Mouse (Mus musculus): ENCODE data around the gene Kcnn4. TPM values are rescaled to one million over a fixed set of nuclear protein-coding genes. Genes with fewer than 3 reads are reported as not detected.
"Not testable (repeated sequence)": the region's sequence is repeated elsewhere in the genome, so short reads cannot be mapped to it uniquely, and the experiment has no call there.

Kcnn4 gene
- polyA plus RNA-seq, 1 experiment from 2014 or later = 5.8 TPM

DNA sequence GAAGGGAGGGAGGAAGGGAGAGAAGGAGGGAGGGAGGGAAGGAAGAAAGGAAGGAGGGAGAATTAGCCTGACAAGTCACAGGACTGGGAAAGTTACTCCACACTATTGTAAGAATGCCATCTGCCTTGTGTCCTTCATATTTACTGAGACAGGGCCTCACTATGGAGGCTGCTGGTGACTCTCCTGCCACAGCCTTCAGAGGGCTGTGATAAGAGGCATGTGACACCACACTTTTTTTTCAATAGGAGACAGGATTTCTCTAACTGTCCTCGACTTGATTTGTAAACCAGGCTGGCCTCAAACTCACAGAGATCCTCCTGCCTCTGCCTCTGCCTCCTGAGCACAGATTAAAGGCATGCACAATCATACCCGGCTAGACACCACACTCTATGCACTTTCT is 21.6 kb downstream of the Kcnn4 start:
- no peaks in the 10 kb centered on the region for H3K36me3 ChIP-seq (ENCODE audit: control insufficient read depth, insufficient read depth, low read length)
- no peak overlapping the region for H3K4me3 ChIP-seq (ENCODE audit: low read depth, low read length)
- H3K4me2 ChIP-seq (ENCODE audit: low read depth, low read length) = no peak overlapping the region
- no peak overlapping the region for H3K9ac ChIP-seq (ENCODE audit: low read depth, low read length)
- 78% methylated on average over 2 of the region's 2 CpGs for WGBS
- H3K27me3 ChIP-seq (replicated peaks; ENCODE audit: control insufficient read depth, insufficient read depth, low read length) = no peaks in the 10 kb centered on the region
- H3K4me1 ChIP-seq (ENCODE audit: control insufficient read depth, insufficient read depth, low read length) = peaks cover 7% of the 10 kb centered on the region; the same call in 1 of the 2 replicates
- H3K9me3 ChIP-seq (ENCODE audit: control insufficient read depth, low read length) = no peaks in the 10 kb centered on the region
- H3K27ac ChIP-seq (replicated peaks; ENCODE audit: low read depth, low read length) = no peak overlapping the region
- no peak for DNase-seq (ENCODE audit: low spot score)
- ATAC-seq (ENCODE audit: low read depth) = no peak

DNA sequence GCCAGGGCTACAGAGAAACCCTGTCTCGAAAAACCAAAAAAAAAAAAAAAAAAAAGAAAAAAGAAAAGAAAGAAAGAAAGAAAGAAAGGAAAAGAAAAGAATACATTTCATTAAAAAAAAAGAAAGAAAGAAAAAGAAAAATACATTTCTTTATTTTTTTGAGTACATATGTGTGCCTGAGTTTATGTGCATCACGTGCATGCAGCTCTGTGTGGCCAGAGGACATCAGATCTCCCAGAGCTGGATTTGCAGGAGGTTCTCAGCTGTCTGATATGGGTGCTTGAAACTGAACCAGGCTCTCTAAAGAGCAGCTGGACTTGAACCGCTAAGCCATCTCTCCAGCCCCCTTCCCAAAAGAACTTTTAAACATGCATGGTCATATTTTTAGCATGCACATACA is 24.0 kb downstream of the Kcnn4 start:
- Histone ChIP-seq H3K4me3 (ENCODE audit: low read depth, low read length) (no peak overlapping the region), H3K9me3 (ENCODE audit: control insufficient read depth, low read length) (no peaks in the 10 kb centered on the region), H3K4me1 (ENCODE audit: control insufficient read depth, insufficient read depth, low read length) (peaks cover 7% of the 10 kb centered on the region; the same call in 1 of the 2 replicates), H3K4me2 (ENCODE audit: low read depth, low read length) (no peak overlapping the region), H3K27ac (replicated peaks; ENCODE audit: low read depth, low read length) (no peak overlapping the region), H3K9ac (ENCODE audit: low read depth, low read length) (no peak overlapping the region), H3K36me3 (ENCODE audit: control insufficient read depth, insufficient read depth, low read length) (no peaks in the 10 kb centered on the region), H3K27me3 (replicated peaks; ENCODE audit: control insufficient read depth, insufficient read depth, low read length) (no peaks in the 10 kb centered on the region)
- DNase-seq (ENCODE audit: low spot score) (no peak), ATAC-seq (ENCODE audit: low read depth) (no peak)
- whole genome bisulfite sequencing = 71% methylated on average over 2 of the region's 3 CpGs

DNA sequence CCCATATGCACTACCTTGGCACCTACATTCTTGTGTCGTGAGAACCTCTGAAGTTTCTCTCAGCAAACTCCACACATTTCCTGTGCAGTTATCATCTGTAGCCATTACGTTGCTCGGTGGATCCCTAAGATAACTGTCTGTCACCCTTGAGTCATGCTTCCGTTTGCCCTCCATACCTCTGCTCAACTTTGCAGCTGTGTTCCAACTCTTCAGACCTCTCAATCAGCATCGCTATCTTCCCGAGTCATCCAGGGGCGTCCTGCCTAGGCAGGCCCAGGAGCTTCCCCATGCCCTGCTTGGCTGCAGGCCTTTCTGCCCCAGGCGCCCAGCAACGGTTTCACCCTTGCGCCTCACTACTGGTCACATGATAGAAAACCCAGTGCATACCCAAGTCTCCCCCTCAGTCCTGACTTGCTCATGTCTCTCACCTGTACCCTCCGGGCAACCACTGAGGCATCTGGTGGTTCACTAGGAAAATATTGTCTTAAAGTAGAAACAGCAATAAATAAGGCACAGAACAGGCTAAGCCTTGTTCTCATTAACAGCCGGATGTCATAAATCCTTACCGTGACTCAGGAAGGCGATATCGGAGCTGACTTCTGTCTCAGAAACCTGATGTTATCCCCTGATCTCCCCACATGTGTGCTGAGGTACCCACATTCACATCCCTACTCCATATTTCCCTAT is 24.6 kb downstream of the Kcnn4 start:
- 60% methylated on average over 15 of the region's 15 CpGs for WGBS
- Histone ChIP-seq H3K9ac (ENCODE audit: low read depth, low read length) (no peak overlapping the region), H3K4me2 (ENCODE audit: low read depth, low read length) (no peak overlapping the region), H3K27ac (replicated peaks; ENCODE audit: low read depth, low read length) (no peak overlapping the region), H3K9me3 (ENCODE audit: control insufficient read depth, low read length) (no peaks in the 10 kb centered on the region), H3K4me3 (ENCODE audit: low read depth, low read length) (no peak overlapping the region), H3K27me3 (replicated peaks; ENCODE audit: control insufficient read depth, insufficient read depth, low read length) (no peaks in the 10 kb centered on the region), H3K4me1 (ENCODE audit: control insufficient read depth, insufficient read depth, low read length) (peaks cover 3% of the 10 kb centered on the region; the same call in 1 of the 2 replicates), H3K36me3 (ENCODE audit: control insufficient read depth, insufficient read depth, low read length) (no peaks in the 10 kb centered on the region)
- ATAC-seq (ENCODE audit: low read depth) = no peak
- peak; percentile 41 for DNase-seq (ENCODE audit: low spot score)

DNA sequence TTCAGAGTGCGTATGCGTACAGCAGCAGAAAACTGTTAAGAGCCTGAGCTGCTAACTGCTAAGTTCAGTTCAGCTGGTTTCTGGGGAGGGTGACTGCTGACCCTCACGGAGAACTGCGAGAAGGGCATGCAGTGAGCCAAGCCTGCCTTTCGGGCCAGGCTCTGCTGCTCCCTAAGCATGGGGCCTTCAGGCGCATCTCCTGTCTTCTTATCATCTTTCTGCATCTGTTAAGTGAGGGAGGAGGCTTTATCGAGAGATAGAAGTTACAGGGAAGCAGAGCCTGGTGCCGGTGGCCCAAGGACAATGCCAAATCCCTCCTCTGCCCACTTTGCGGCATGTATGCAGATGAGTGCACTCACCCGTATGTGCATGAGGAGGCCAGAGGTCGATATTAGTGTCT is 26.8 kb downstream of the Kcnn4 start:
- no peak overlapping the region for H3K27ac ChIP-seq (replicated peaks; ENCODE audit: low read depth, low read length)
- no peaks in the 10 kb centered on the region for H3K9me3 ChIP-seq (ENCODE audit: control insufficient read depth, low read length)
- H3K4me1 ChIP-seq (ENCODE audit: control insufficient read depth, insufficient read depth, low read length) = no peaks in the 10 kb centered on the region
- H3K4me2 ChIP-seq (ENCODE audit: low read depth, low read length) = no peak overlapping the region
- H3K36me3 ChIP-seq (ENCODE audit: control insufficient read depth, insufficient read depth, low read length) = no peaks in the 10 kb centered on the region
- H3K4me3 ChIP-seq (ENCODE audit: low read depth, low read length) = no peak overlapping the region
- no peak for DNase-seq (ENCODE audit: low spot score)
- ATAC-seq (ENCODE audit: low read depth) = no peak
- 75% methylated on average over 11 of the region's 11 CpGs for WGBS
- H3K27me3 ChIP-seq (replicated peaks; ENCODE audit: control insufficient read depth, insufficient read depth, low read length) = no peaks in the 10 kb centered on the region
- H3K9ac ChIP-seq (ENCODE audit: low read depth, low read length) = no peak overlapping the region

DNA sequence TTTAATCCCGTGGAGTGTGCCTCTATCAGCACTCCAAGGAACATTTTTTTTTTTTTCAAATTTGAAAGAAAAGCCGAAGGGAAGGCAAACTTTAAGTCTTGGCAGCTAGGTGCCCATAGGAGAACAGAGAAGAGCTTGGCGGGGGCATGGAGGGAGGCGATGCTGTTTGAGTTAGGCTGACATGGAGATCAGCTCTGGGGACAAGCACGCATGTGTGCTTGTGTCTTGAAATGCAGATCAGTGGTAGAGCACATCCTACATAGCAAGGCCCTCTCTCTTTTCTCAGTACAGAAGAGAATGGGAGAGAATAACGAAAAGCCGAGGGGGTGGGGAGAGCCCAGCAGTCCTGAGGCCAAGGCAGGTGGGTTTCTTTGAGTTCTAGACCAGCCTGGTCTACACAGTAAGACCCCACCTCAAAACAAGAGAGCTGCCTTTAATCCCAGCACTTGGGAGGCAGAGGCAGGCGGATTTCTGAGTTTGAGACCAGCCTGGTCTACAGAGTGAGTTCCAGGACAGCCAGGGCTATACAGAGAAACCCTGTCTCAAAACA is 28.4 kb downstream of the Kcnn4 start:
- Histone ChIP-seq H3K27ac (replicated peaks; ENCODE audit: low read depth, low read length) (no peak overlapping the region), H3K4me3 (ENCODE audit: low read depth, low read length) (no peak overlapping the region), H3K27me3 (replicated peaks; ENCODE audit: control insufficient read depth, insufficient read depth, low read length) (no peaks in the 10 kb centered on the region), H3K9me3 (ENCODE audit: control insufficient read depth, low read length) (no peaks in the 10 kb centered on the region), H3K36me3 (ENCODE audit: control insufficient read depth, insufficient read depth, low read length) (no peaks in the 10 kb centered on the region), H3K4me2 (ENCODE audit: low read depth, low read length) (no peak overlapping the region), H3K9ac (ENCODE audit: low read depth, low read length) (no peak overlapping the region), H3K4me1 (ENCODE audit: control insufficient read depth, insufficient read depth, low read length) (no peaks in the 10 kb centered on the region)
- 95% methylated on average over 8 of the region's 8 CpGs for WGBS
- ATAC-seq (ENCODE audit: low read depth) (no peak), DNase-seq (ENCODE audit: low spot score) (no peak)

DNA sequence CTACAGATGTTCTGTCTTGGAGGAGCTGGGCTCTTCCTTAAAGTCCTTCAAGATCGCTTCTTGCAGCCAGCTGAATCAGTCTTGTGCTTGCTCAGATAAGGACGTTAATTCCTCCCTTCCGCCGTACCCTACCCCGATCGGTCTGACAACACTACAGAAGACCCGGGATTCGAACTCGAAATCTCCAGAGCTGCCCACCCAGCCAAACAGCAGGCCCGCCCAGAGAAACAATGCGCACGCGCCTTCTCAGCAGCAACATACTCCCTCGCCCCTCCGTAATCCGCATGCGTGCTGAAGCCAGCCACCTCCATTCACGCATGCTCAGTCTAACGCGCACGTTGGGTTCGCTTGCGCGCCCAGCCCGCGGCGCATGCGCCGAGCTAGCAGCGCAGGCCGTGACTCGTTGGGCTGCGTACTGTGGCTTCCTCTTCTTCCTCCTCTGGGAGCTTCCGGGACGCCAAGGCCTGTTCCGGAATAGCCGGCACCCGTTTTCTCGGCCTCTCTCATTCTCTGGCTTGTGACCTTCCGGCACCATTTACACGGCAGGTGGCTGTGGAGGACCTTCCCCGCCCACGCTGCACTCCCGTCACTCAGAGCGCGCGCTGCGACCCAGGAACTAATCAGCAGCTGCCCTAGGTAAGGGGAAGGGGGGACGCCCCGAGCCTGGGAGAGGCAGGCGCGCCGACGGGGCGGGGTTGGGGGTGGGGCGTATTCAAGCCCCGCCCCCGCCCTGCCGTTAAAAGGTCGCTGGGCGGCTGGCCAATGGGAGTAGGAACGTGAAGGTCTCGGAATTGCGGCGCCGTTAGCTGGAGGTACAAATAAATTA is 29.4 kb downstream of the Kcnn4 start, which contains the start of gene Smg9:
TSS of gene Smg9 (plus strand) at position 364 of the 826 bp plus-strand sequence.
- ATAC-seq (ENCODE audit: low read depth) (peak; percentile 98), DNase-seq (ENCODE audit: low spot score) (peak; percentile 99)
- no peaks in the 10 kb centered on the region for H3K27me3 ChIP-seq (replicated peaks; ENCODE audit: control insufficient read depth, insufficient read depth, low read length)
- peak within 1 kb of the TSS; percentile 59 for H3K4me2 ChIP-seq (ENCODE audit: low read depth, low read length)
- no peaks in the 10 kb centered on the region for H3K4me1 ChIP-seq (ENCODE audit: control insufficient read depth, insufficient read depth, low read length)
- 3% methylated on average over 63 of the region's 66 CpGs for WGBS
- H3K27ac ChIP-seq (replicated peaks; ENCODE audit: low read depth, low read length) = peak within 1 kb of the TSS; percentile 88
- peak within 1 kb of the TSS; percentile 61 for H3K9ac ChIP-seq (ENCODE audit: low read depth, low read length)
- H3K4me3 ChIP-seq (ENCODE audit: low read depth, low read length) = peak within 1 kb of the TSS; percentile 49
- no peaks in the 10 kb centered on the region for H3K9me3 ChIP-seq (ENCODE audit: control insufficient read depth, low read length)
- H3K36me3 ChIP-seq (ENCODE audit: control insufficient read depth, insufficient read depth, low read length) = 0 out of 2 replicates have a peak, but pooled peaks cover 5% of the 10 kb centered on the region

DNA sequence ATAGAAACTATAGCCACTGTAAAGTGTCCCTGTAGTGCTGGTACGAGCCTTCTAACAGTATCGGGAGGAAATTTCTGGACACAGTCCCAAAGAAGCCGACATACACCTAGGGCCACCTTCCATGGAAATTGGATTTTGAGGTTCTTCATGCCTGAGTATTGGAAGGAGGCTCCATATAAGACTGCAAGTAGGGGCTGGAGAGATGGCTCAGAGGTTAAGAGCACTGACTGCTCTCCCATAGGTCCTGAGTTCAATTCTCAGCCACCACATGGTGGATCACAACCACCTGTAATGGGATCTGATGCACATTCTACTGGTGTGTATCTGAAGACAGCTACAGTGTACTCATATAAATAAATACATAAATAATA is 30.0 kb downstream of the Kcnn4 start:
- peaks cover 11% of the 10 kb centered on the region; the same call in 1 of the 2 replicates for H3K36me3 ChIP-seq (ENCODE audit: control insufficient read depth, insufficient read depth, low read length)
- H3K4me3 ChIP-seq (ENCODE audit: low read depth, low read length) = peak overlapping the region; percentile 49
- 12% methylated on average over 3 of the region's 3 CpGs for whole genome bisulfite sequencing
- H3K4me1 ChIP-seq (ENCODE audit: control insufficient read depth, insufficient read depth, low read length) = no peaks in the 10 kb centered on the region
- ATAC-seq (ENCODE audit: low read depth) = no peak
- H3K27me3 ChIP-seq (replicated peaks; ENCODE audit: control insufficient read depth, insufficient read depth, low read length) = no peaks in the 10 kb centered on the region
- H3K9me3 ChIP-seq (ENCODE audit: control insufficient read depth, low read length) = no peaks in the 10 kb centered on the region
- no peak for DNase-seq (ENCODE audit: low spot score)
- H3K4me2 ChIP-seq (ENCODE audit: low read depth, low read length) = peak overlapping the region; percentile 59
- peak overlapping the region; percentile 61 for H3K9ac ChIP-seq (ENCODE audit: low read depth, low read length)
- peak overlapping the region; percentile 88 for H3K27ac ChIP-seq (replicated peaks; ENCODE audit: low read depth, low read length)

DNA sequence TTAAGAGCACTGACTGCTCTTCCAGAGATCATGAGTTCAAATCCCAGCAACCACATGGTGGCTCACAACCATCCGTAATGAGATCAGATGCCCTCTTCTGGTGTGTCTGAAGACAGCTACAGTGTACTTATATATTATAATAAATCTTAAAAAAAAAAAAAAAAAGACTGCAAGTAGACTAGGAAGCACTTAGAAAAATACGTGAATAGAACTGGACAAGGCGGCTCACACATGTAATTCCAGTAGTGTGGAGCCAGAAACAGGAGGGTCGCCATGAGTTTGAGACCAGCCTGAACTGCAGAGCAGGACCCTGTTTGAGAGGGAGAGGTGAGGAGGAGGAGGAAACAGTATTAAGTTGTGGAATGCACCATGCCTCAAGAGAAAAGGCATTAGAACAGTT is 30.4 kb downstream of the Kcnn4 start:
- not testable (repeated sequence) for H3K9ac ChIP-seq (ENCODE audit: low read depth, low read length); H3K9me3 ChIP-seq (ENCODE audit: control insufficient read depth, low read length); H3K4me1 ChIP-seq (ENCODE audit: control insufficient read depth, insufficient read depth, low read length); H3K27me3 ChIP-seq (replicated peaks; ENCODE audit: control insufficient read depth, insufficient read depth, low read length); H3K27ac ChIP-seq (replicated peaks; ENCODE audit: low read depth, low read length); ATAC-seq (ENCODE audit: low read depth); DNase-seq (ENCODE audit: low spot score)
- peaks cover 13% of the 10 kb centered on the region; the same call in 1 of the 2 replicates for H3K36me3 ChIP-seq (ENCODE audit: control insufficient read depth, insufficient read depth, low read length)
- WGBS = 90% methylated on average over 4 of the region's 4 CpGs
- H3K4me3 ChIP-seq (ENCODE audit: low read depth, low read length) = peak overlapping the region; percentile 49; the same call in 1 of the 2 replicates
- H3K4me2 ChIP-seq (ENCODE audit: low read depth, low read length) = peak overlapping the region; percentile 59

All from embryonic facial prominence, embryonic 14.5 days (tissue).